Mouse (Mus musculus): ENCODE measurements around the gene Hist1h1t. TPM values are rescaled to one million over a fixed set of nuclear protein-coding genes. Genes with fewer than 3 reads are reported as not detected.

Hist1h1t gene
- polyA plus RNA-seq, 1 experiment = not detected

- TF ChIP-seq GATA1 (IDR thresholded peaks at IDR 0.05; ENCODE audit: low read length) = no peak
Measured at GRCm38 (mm10) chr13:23697491-23698299, 2.1 kb downstream of the Hist1h1t start.

DNA sequence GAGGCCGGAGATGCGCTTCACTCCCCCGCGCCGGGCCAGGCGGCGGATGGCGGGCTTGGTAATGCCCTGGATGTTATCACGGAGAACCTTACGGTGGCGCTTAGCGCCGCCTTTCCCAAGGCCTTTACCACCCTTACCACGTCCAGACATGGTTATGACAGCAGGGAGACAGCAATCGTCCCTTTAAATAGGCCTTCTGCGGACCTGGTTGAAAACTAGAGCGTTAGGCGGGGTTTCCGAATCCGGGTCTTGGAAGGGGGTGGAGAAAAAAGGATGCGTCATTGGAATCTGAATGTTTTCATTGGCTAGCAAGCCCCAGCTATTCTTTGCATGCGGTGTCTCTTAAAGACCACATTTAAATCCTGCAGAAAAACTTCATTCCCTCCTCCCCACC is 2.7 kb downstream of the Hist1h1t start, which contains the start of gene Hist1h4c:
Hist1h4c (minus strand) TSS at position 155 of the 394 bp plus-strand sequence.
- no peak for TF ChIP-seq GATA1 (IDR thresholded peaks at IDR 0.05; ENCODE audit: low read length)

DNA sequence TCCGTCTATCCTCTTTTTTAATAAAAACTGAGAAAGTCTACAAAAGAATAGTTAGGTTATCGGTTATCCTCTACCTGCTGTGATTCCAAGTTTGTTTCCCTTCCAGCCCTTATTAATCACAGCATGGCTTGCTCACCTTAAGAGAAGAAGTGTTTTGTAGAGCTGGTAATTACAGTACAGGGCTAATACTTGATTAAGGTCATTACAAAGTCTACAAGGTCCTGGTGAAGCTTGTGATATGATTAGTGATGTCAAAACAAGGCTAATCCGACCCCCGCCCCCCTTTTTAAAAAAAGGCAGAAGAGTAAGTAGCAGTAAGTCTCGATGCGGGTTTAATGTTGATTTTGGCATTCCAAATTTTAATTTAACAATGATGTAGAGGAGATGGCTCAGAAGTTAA is 3.4 kb downstream of the Hist1h1t start:
- TF ChIP-seq GATA1 (IDR thresholded peaks at IDR 0.05; ENCODE audit: low read length) = no peak

DNA sequence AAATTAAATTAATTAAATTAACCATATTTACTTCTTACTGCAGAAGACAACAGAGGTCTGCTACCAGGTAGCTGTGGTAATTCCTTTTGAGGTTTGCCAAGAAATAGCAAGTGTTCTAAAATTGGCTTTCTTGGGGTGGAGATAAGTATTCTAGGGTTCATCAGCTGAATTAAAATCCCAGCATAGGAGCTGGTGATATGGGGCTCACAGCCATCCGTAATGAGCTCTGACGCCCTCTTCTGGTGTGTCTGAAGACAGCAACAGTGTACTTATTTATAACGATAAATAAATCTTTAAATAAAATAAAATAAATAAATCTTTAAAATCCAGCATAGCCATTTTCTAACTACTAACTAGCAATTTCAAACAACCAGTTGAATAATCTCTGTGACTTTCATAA is 4.2 kb downstream of the Hist1h1t start:
- TF ChIP-seq GATA1 (IDR thresholded peaks at IDR 0.05; ENCODE audit: low read length) = no peak

DNA sequence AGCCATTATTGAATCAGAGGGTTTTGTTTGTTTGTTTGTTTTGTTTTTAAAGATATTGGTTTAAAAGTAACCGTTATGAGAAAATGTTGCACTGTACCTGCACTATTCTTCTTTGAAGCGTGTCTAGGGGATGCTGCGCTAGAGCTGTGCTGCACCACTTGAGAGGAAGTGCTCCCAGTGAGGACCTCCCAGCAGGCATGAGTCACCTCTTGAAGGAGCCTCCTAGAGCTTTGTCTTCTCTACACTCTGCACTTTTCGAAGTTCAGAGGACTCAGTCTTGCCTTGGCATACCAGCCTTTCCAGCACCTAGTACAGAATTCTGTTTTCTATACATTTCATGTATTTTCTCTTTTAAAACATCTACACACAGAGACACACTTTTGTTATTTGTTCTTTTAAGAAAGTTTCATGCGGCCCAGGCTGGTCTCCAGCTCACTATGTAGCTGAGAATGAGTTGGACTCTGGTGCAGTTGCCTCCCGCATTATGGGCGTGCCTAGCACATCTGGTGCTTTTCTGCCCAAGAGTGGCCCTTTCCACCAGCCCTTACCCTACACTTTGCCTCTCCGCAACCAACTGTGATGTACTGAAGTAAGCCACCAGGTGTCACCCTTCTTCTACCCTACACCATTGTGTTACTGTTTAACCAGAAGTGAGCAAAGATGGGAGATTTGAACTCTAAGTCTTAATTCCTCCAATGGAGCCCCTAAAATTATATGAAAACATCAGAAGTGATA is 5.3 kb downstream of the Hist1h1t start:
- TF ChIP-seq GATA1 (IDR thresholded peaks at IDR 0.05; ENCODE audit: low read length) = no peak

GRCm38 (mm10) chr13:23702220-23702619 is 6.6 kb downstream of the Hist1h1t start:
- TF ChIP-seq GATA1 (IDR thresholded peaks at IDR 0.05; ENCODE audit: low read length) = no peak

- no peak for TF ChIP-seq GATA1 (IDR thresholded peaks at IDR 0.05; ENCODE audit: low read length)
Measured at GRCm38 (mm10) chr13:23705751-23706356, 10.2 kb downstream of the Hist1h1t start.

DNA sequence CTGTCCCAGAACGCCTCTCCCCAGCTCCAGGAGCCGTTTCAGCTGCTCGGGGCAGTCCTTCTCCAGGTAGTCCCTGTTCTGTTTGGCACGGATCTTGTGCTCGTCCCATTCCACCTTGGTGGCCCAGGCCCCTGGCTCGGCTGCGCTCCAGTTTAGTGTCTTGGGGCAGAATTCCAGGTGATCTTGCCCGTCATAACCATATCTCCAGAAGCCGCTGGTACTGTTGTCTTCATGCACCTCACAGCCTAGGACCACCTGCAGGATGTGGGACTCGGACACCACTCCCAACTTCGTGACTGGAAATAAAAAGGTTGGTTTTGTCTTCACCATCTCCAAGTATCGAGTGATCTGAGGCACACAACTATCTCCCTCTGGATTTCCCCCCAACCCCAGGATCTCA is 11.2 kb downstream of the Hist1h1t start:
- no peak for TF ChIP-seq GATA1 (IDR thresholded peaks at IDR 0.05; ENCODE audit: low read length)

DNA sequence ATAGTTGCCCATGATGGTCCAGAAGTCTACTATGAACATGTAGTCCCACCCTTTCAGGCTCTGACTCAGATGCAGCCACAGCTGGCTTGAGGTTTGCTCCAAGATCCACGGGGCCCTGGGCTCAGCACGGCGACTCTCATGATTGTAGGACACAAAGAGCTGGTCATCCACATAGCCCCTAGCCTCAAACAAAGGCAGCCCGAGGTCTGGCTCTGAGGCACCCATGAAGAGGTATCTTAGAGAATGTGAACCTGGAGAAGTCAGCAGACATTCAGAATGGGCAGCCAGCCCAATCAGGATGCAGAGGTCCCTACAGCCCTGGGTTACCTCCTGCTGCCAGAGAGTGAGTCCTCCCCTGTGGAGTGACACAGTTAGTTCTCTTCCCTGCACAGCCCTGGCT is 12.4 kb downstream of the Hist1h1t start:
- no peak for TF ChIP-seq GATA1 (IDR thresholded peaks at IDR 0.05; ENCODE audit: low read length)

- no peak for TF ChIP-seq GATA1 (IDR thresholded peaks at IDR 0.05; ENCODE audit: low read length)
Measured at GRCm38 (mm10) chr13:23708654-23709053, 13.0 kb downstream of the Hist1h1t start.

GRCm38 (mm10) chr13:23709714-23710373 is 14.2 kb downstream of the Hist1h1t start:
- no peak for TF ChIP-seq GATA1 (IDR thresholded peaks at IDR 0.05; ENCODE audit: low read length)

DNA sequence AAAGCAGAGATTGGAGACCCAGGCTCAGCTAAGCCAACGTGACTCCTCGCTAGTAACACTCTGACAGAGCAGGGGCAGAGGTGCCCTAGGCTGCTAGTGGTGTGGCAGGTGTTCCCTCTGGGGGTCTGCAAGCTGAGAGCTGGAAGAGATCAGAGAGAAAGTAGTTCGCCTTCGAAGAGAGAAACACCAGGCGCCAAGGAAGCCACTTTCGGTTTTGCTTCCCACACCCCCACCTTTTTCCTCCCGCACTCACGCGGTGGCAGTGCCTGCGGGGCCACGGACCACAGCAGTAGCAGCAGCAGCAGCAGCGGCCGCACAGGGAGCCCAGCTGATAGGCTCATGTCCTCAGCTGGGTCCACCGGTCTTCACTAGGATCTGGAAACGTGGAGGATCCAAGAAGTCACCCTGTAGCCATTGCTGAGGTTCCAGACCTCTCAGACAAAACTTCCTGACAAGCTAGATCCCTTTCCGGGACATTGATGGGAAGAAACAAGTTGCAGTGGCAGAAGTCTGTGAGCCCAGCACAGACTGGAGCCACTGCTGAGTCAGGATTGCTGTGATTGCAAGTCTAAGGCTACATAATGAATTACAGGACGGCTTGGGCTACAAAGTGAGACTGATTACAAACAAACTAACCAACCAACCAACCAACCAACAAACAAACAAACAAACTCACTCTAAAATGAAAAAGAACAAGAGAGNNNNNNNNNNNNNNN is 14.9 kb downstream of the Hist1h1t start, which contains the start of gene Hfe:
Hfe (minus strand) TSS at position 481 of the 716 bp plus-strand sequence.
- no peak for TF ChIP-seq GATA1 (IDR thresholded peaks at IDR 0.05; ENCODE audit: low read length)

GRCm38 (mm10) chr13:23716261-23717042 is 20.8 kb downstream of the Hist1h1t start:
- no peak for TF ChIP-seq GATA1 (IDR thresholded peaks at IDR 0.05; ENCODE audit: low read length)

GRCm38 (mm10) chr13:23717176-23717575 is 21.6 kb downstream of the Hist1h1t start:
- no peak for TF ChIP-seq GATA1 (IDR thresholded peaks at IDR 0.05; ENCODE audit: low read length)
